Mouse (Mus musculus) E14TG2a.4 (cell line): ENCODE data around the gene C1galt1c1.

Experiments used
- CTCF ChIP-seq: conservative IDR thresholded peaks from 2 replicates; pipeline ENCODE4 v1.5.1; 2014; ENCODE audit warnings: low read length
- NANOG ChIP-seq: IDR thresholded peaks from 2 replicates; pipeline ENCODE4 v1.6.1; 2014; ENCODE audit warnings: borderline replicate concordance, low read length, mixed read lengths
- POU5F1 ChIP-seq: IDR thresholded peaks from 2 replicates; pipeline ENCODE4 v1.6.1; 2014; ENCODE audit warnings: low read length, borderline replicate concordance

GRCm38 (mm10) chrX:38650404-38651039 lies 15.6 kb upstream of the C1galt1c1 start:
- TF ChIP-seq CTCF (no peak), POU5F1 (no peak), NANOG (no peak)
